Mouse (Mus musculus) bone marrow macrophage, adult 2 months (primary cell): ENCODE data around the gene Cracr2b. TPM values are rescaled to one million over a fixed set of nuclear protein-coding genes. Genes with fewer than 3 reads are reported as not detected.

ENCODE experiments used
- H3K27ac ChIP-seq: 2 replicates; pipeline ENCODE4 v1.5.1; 2012; ENCODE audit warnings: low read depth, low read length; ENCODE audit not compliant: insufficient read depth
- H3K4me1 ChIP-seq: 2 replicates; pipeline ENCODE4 v1.6.1; 2012; ENCODE audit warnings: low read length; ENCODE audit not compliant: control insufficient read depth, insufficient read depth
- H3K4me3 ChIP-seq: 2 replicates; pipeline ENCODE4 v1.5.1; 2012; ENCODE audit warnings: mild to moderate bottlenecking, low read length, moderate library complexity; ENCODE audit not compliant: insufficient read depth
- CTCF ChIP-seq: IDR thresholded peaks from 2 replicates; pipeline ENCODE4 v1.5.1; 2012; ENCODE audit warnings: low read depth, mild to moderate bottlenecking, low read length, moderate library complexity
- POLR2A ChIP-seq: IDR thresholded peaks from 2 replicates; pipeline ENCODE4 v1.6.1; 2012; ENCODE audit warnings: mild to moderate bottlenecking, low read depth, low read length, borderline replicate concordance
- polyA plus RNA-seq: library from polyadenylated mRNA; stranded (reverse); fragments of >200 nt; gene quantifications from 2 replicates; pipeline ENCODE4 v1.2.4, GENCODE M21; 2012; ENCODE audit not compliant: missing spikeins, insufficient read depth, insufficient read length

Cracr2b gene
- polyA plus RNA-seq, 1 experiment = 66.8 TPM

- no peak overlapping the region for H3K27ac ChIP-seq
- TF ChIP-seq POLR2A (no peak), CTCF (no peak)
- H3K4me1 ChIP-seq = peaks cover 14% of the 10 kb centered on the region
- no peak overlapping the region for H3K4me3 ChIP-seq
Observed at GRCm38 (mm10) chr7:141501820-141502555, 41.1 kb downstream of the Cracr2b start.

- Histone ChIP-seq H3K27ac (no peak overlapping the region), H3K4me1 (peaks cover 8% of the 10 kb centered on the region), H3K4me3 (no peak overlapping the region)
- TF ChIP-seq CTCF = no peak
- TF ChIP-seq POLR2A = no peak
Observed at GRCm38 (mm10) chr7:141502556-141502905, 41.6 kb downstream of the Cracr2b start.

GRCm38 (mm10) chr7:141506278-141506677 is 45.4 kb downstream of the Cracr2b start:
- no peak for TF ChIP-seq POLR2A
- TF ChIP-seq CTCF = no peak
- Histone ChIP-seq H3K4me1 (no peaks in the 10 kb centered on the region), H3K4me3 (no peak overlapping the region), H3K27ac (no peak overlapping the region)

GRCm38 (mm10) chr7:141508160-141508559 is 47.3 kb downstream of the Cracr2b start:
- TF ChIP-seq CTCF = no peak
- no peak for TF ChIP-seq POLR2A
- H3K4me1 ChIP-seq = no peaks in the 10 kb centered on the region
- H3K4me3 ChIP-seq = no peak overlapping the region
- H3K27ac ChIP-seq = no peak overlapping the region

GRCm38 (mm10) chr7:141510196-141510595 is 49.3 kb downstream of the Cracr2b start:
- H3K4me1 ChIP-seq = no peaks in the 10 kb centered on the region
- H3K27ac ChIP-seq = no peak overlapping the region
- H3K4me3 ChIP-seq = no peak overlapping the region
- TF ChIP-seq POLR2A (no peak), CTCF (no peak)

GRCm38 (mm10) chr7:141510681-141511191 is 49.8 kb downstream of the Cracr2b start:
- H3K27ac ChIP-seq = no peak overlapping the region
- TF ChIP-seq POLR2A = no peak
- TF ChIP-seq CTCF = no peak
- H3K4me3 ChIP-seq = no peak overlapping the region
- no peaks in the 10 kb centered on the region for H3K4me1 ChIP-seq

Other genes with a start within 250 kb of the Cracr2b start
- gene Lmntd2, start 247.0 kb upstream of the Cracr2b start, polyA plus RNA-seq = 0.88 TPM in 1 of 2 replicates, not detected in the other
- gene Rassf7, start 245.2 kb upstream of the Cracr2b start, polyA plus RNA-seq = 3.5 and 3.9 TPM in 2 replicates
- 36.2 and 45.2 TPM in 2 replicates for gene Phrf1, start 232.3 kb upstream of the Cracr2b start, polyA plus RNA-seq
- 164 and 168 TPM in 2 replicates for gene Irf7, start 194.6 kb upstream of the Cracr2b start, polyA plus RNA-seq
- gene Cdhr5, start 184.3 kb upstream of the Cracr2b start, polyA plus RNA-seq = not detected in 2 replicates
- not detected in 2 replicates for gene Sct, start 182.0 kb upstream of the Cracr2b start, polyA plus RNA-seq
- not detected in 2 replicates for gene Drd4, start 169.1 kb upstream of the Cracr2b start, polyA plus RNA-seq
- gene Deaf1, start 133.4 kb upstream of the Cracr2b start, polyA plus RNA-seq = 27.3 and 37.4 TPM in 2 replicates
- 29.8 and 37.8 TPM in 2 replicates for gene Tmem80, start 133.4 kb upstream of the Cracr2b start, polyA plus RNA-seq
- gene Eps8l2, start 122.2 kb upstream of the Cracr2b start, polyA plus RNA-seq = not detected in 2 replicates
- gene Taldo1, start 68.9 kb upstream of the Cracr2b start, polyA plus RNA-seq = 422 and 438 TPM in 2 replicates
- 45.8 and 50.5 TPM in 2 replicates for gene Gatd1, start 47.0 kb upstream of the Cracr2b start, polyA plus RNA-seq
- gene Cend1, start 31.6 kb upstream of the Cracr2b start, polyA plus RNA-seq = not detected in 2 replicates
- 21.4 and 24.8 TPM in 2 replicates for gene Slc25a22, start 23.2 kb upstream of the Cracr2b start, polyA plus RNA-seq
- gene Pidd1, start 17.1 kb upstream of the Cracr2b start, polyA plus RNA-seq = 4.0 and 5.6 TPM in 2 replicates
- gene Rplp2, start 13.7 kb upstream of the Cracr2b start, polyA plus RNA-seq = 2,115 and 2,403 TPM in 2 replicates
- gene Pnpla2, start 5.9 kb upstream of the Cracr2b start, polyA plus RNA-seq = 92.9 and 94.0 TPM in 2 replicates
- gene Cd151, start 6.3 kb downstream of the Cracr2b start, polyA plus RNA-seq = 49.5 and 57.9 TPM in 2 replicates
- gene Polr2l, start 14.0 kb downstream of the Cracr2b start, polyA plus RNA-seq = 4.8 and 5.0 TPM in 2 replicates
- gene Tspan4, start 14.1 kb downstream of the Cracr2b start, polyA plus RNA-seq = 99.8 and 102 TPM in 2 replicates
- 16.3 TPM in 2 replicates for gene Chid1, start 78.8 kb downstream of the Cracr2b start, polyA plus RNA-seq
- 103 and 114 TPM in 2 replicates for gene Ap2a2, start 101.1 kb downstream of the Cracr2b start, polyA plus RNA-seq
- gene Muc6, start 194.2 kb downstream of the Cracr2b start, polyA plus RNA-seq = not detected in 2 replicates
- gene Muc2, start 229.2 kb downstream of the Cracr2b start, polyA plus RNA-seq = 1.7 and 3.4 TPM in 2 replicates